Mouse (Mus musculus) kidney, adult 2 months (tissue): ENCODE data around the gene Hsp90ab1.

Source experiments
- CTCF ChIP-seq: fragments of 200-500 bp; conservative IDR thresholded peaks from 2 replicates; pipeline ENCODE4 v1.5.1; 2011; ENCODE audit warnings: low read depth, mild to moderate bottlenecking, control low read depth, low read length, moderate library complexity, mixed read lengths; ENCODE audit not compliant: insufficient read depth, insufficient read length
- POLR2A ChIP-seq: fragments of 200-500 bp; IDR thresholded peaks from one replicate; pipeline ENCODE4 v1.6.1; 2011; ENCODE audit warnings: low read depth, low read length, control low read depth

DNA sequence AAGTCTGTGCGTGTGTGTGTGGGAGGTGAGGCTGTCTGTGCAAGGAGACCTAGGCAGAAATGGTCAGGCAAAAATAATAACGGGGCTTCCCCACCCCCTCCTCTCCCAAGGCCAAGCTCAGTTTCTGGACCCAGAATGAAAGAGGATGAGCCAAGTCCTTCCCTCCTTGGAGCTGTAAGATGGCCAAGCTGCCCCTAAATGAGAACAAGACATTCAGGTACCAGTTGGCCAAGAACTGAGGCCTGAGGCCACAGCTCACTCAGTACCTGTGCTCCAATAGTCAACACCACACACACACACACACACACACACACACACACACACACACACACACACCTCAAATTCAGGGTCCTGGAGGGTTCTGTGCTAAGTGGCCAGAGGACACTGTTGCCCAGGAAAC is 30.4 kb downstream of the Hsp90ab1 start:
- TF ChIP-seq POLR2A (no peak), CTCF (no peak)
